Mouse (Mus musculus) liver, embryonic 15.5 days (tissue): ENCODE measurements around the gene Cars. TPM values are rescaled to one million over a fixed set of nuclear protein-coding genes. Genes with fewer than 3 reads are reported as not detected.

ENCODE experiments used
- ATAC-seq: fragments of 200-750 bp; cut with Nextera tagmentation; 2 replicates; pipeline ENCODE4 v1.8.0; 2017; ENCODE audit warnings: moderate number of reproducible peaks, mild to moderate bottlenecking, moderate library complexity; ENCODE audit not compliant: insufficient read depth
- H3K27ac ChIP-seq: fragments of 300-500 bp; sonication (generic); replicated peaks from 2 replicates; pipeline ENCODE4 v1.5.1; 2015; ENCODE audit warnings: mild to moderate bottlenecking, inconsistent platforms
- H3K27me3 ChIP-seq: fragments of 300-500 bp; sonication (generic); 2 replicates; pipeline ENCODE4 v1.6.1; 2015; ENCODE audit warnings: mild to moderate bottlenecking, inconsistent platforms
- H3K36me3 ChIP-seq: fragments of 300-500 bp; sonication (generic); replicated peaks from 2 replicates; pipeline ENCODE4 v1.6.1; 2015; ENCODE audit warnings: moderate library complexity, mild to moderate bottlenecking, inconsistent platforms
- H3K4me1 ChIP-seq: fragments of 300-500 bp; sonication (generic); replicated peaks from 2 replicates; pipeline ENCODE4 v1.6.1; 2015; ENCODE audit warnings: inconsistent platforms
- H3K4me2 ChIP-seq: fragments of 300-500 bp; sonication (generic); 2 replicates; pipeline ENCODE4 v1.6.1; 2015; ENCODE audit warnings: moderate library complexity, mild to moderate bottlenecking, inconsistent platforms
- H3K4me3 ChIP-seq: fragments of 300-500 bp; sonication (generic); replicated peaks from 2 replicates; pipeline ENCODE4 v1.5.1; 2015; ENCODE audit warnings: mild to moderate bottlenecking, inconsistent platforms
- H3K9ac ChIP-seq: fragments of 300-500 bp; sonication (generic); 2 replicates; pipeline ENCODE4 v1.6.1; 2015; ENCODE audit warnings: moderate library complexity, mild to moderate bottlenecking, inconsistent platforms
- H3K9me3 ChIP-seq: fragments of 300-500 bp; sonication (generic); replicated peaks from 2 replicates; pipeline ENCODE4 v1.6.1; 2016; ENCODE audit warnings: inconsistent platforms
- WGBS: fragments of 180-500 bp; shearing (Covaris S2); methylation state at CpG from one replicate; pipeline ENCODE4 v1.1.7; 2015; ENCODE audit warnings: mixed read lengths; ENCODE audit not compliant: insufficient replicate concordance; 5-methylcytosine and 5-hydroxymethylcytosine counted together
- microRNA-seq: library from miRNA; unstranded; fragments of <30 nt; microRNA quantifications from one replicate; pipeline ENCODE4, GENCODE M21; 2016
- polyA plus RNA-seq: library from polyadenylated mRNA; unstranded; fragments of >200 nt; fragmentation: Nextera tagmentation; extraction: Ambion mirVana; gene quantifications from 2 replicates; pipeline ENCODE4 v1.2.1, GENCODE M21; 2015

Cars gene
- polyA plus RNA-seq, 1 experiment from 2014 or later = 53.1 TPM

DNA sequence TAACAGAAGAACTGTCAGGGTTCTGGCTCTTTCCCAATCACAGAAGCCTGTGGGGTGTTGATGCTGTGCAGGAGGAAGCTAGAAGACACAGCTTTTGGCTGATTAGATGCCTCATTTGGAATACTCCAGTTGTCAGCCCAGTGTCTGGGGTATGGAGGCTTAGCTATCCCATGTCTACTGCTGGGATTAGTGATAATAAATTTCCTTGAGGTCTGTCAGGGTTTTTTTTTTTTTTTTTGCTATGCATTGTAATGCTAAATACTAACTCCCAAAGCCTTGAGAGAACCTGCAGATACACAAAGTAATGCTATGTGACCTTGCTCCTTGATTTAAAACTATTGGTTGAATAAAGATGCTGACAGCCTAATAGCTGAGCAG lies 88.6 kb downstream of the Cars start:
- Histone ChIP-seq H3K27me3 (peaks cover under 1% of the 10 kb centered on the region; the same call in 1 of the 2 replicates), H3K4me1 (0 out of 2 replicates have a peak, but pooled peaks cover 3% of the 10 kb centered on the region), H3K4me2 (no peak overlapping the region), H3K9me3 (no peaks in the 10 kb centered on the region), H3K9ac (no peak overlapping the region), H3K4me3 (no peak overlapping the region), H3K27ac (no peak overlapping the region), H3K36me3 (peaks cover 43% of the 10 kb centered on the region)
- no peak for ATAC-seq

DNA sequence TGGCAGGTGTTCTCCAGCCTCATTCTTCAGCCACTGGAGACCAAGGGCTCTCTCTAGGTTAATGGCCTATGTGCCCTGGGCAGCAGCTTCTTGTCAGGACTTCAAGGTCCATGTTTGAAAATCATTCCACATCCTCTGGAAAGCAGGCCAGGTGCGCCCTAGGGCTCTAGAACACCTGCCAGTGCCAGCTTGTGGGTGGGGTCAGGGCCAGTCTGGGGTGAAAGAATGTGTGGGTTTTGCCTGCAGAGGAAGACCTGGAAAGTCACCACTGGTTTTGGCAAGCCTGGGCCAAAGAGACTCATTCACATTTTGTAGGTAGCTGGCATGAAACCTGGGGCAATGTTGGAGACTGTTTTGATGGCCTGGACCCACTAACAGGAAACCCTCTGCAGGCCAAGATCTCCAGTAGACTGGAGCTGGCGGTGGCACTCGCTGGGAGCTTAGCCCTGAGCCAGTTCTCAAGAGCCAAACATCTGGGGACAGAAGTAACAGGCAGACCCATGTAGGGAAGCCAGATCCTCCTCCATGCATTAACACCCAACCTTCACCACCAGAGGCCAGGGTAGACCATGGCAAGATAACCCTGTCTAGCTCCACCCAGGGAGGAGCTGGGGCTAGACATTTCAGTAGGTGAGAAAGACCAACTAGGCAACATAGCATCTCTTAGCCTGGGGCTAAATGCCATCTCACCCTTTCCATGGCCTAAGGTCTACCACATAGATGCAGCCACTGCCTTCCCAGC lies 89.1 kb downstream of the Cars start:
- WGBS = 76% methylated on average over 3 of the region's 3 CpGs
- no peak overlapping the region for H3K9ac ChIP-seq
- no peak overlapping the region for H3K4me2 ChIP-seq
- no peak for ATAC-seq
- peaks cover 3% of the 10 kb centered on the region; the same call in 1 of the 2 replicates for H3K27me3 ChIP-seq
- no peaks in the 10 kb centered on the region for H3K9me3 ChIP-seq
- no peak overlapping the region for H3K4me3 ChIP-seq
- 0 out of 2 replicates have a peak, but pooled peaks cover 3% of the 10 kb centered on the region for H3K4me1 ChIP-seq
- peaks cover 37% of the 10 kb centered on the region for H3K36me3 ChIP-seq
- H3K27ac ChIP-seq = no peak overlapping the region

DNA sequence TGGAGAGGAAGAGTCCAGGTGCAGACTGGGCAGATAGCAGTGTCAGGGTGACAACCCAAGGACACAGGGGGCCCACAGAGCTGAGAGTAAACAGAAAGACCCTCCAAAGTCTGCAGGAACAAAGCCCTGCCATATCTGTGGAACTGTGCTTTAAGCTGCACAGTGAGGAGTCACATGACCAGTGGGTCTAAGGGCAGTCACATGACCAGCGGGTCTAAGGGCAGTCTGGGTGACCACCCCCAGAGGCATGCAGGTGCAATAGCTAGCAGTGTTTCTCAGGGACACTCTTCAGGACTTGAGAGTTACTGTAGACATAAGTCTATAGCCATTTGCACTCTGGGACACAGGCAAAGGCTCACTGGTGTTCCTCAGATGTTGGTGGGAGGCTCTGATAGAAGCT lies 90.3 kb downstream of the Cars start:
- Histone ChIP-seq H3K4me2 (no peak overlapping the region), H3K36me3 (peaks cover 25% of the 10 kb centered on the region), H3K27me3 (peaks cover 11% of the 10 kb centered on the region), H3K4me3 (no peak overlapping the region), H3K9ac (no peak overlapping the region), H3K9me3 (no peaks in the 10 kb centered on the region), H3K4me1 (0 out of 2 replicates have a peak, but pooled peaks cover 3% of the 10 kb centered on the region), H3K27ac (no peak overlapping the region)
- ATAC-seq = no peak
- WGBS = 60% methylated on average over 1 of the region's 1 CpGs

Small RNAs within 50 kb of the gene (microRNA-seq; reads per million reads assigned to microRNA genes)
- 3.0 reads per million, percentile 7 among the genes with 10 or more reads in this experiment for gene Mir7064

Other genes starting within 250 kb of the Cars start
- gene Cdkn1c, start 139.0 kb downstream of the Cars start, polyA plus RNA-seq = 182 and 216 TPM in 2 replicates
- gene Slc22a18, start 126.4 kb downstream of the Cars start, polyA plus RNA-seq = 12.9 and 16.3 TPM in 2 replicates
- gene Phlda2, start 96.9 kb downstream of the Cars start, polyA plus RNA-seq = 22.6 and 27.0 TPM in 2 replicates
- gene Nap1l4, start 51.0 kb downstream of the Cars start, polyA plus RNA-seq = 79.3 and 82.7 TPM in 2 replicates
- 1.2 and 1.3 TPM in 2 replicates for gene Tnfrsf26, start 28.6 kb upstream of the Cars start, polyA plus RNA-seq
- 0.43 and 0.58 TPM in 2 replicates for gene Tnfrsf22, start 49.6 kb upstream of the Cars start, polyA plus RNA-seq
- 0.35 and 0.39 TPM in 2 replicates for gene Tnfrsf23, start 85.8 kb upstream of the Cars start, polyA plus RNA-seq
- gene Osbpl5, start 156.9 kb upstream of the Cars start, polyA plus RNA-seq = 1.9 and 2.9 TPM in 2 replicates
- not detected in 2 replicates for gene Mrgprg, start 166.9 kb upstream of the Cars start, polyA plus RNA-seq
- gene Mrgpre, start 184.4 kb upstream of the Cars start, polyA plus RNA-seq = 0.48 and 0.52 TPM in 2 replicates
- 8.8 and 9.5 TPM in 2 replicates for gene Nadsyn1, start 222.8 kb upstream of the Cars start, polyA plus RNA-seq
- 57.2 and 66.0 TPM in 2 replicates for gene Dhcr7, start 223.1 kb upstream of the Cars start, polyA plus RNA-seq